Mouse (Mus musculus) embryonic facial prominence, embryonic 14.5 days (tissue): ENCODE data around the gene Tvp23a. TPM values are rescaled to one million over a fixed set of nuclear protein-coding genes. Genes with fewer than 3 reads are reported as not detected.
A peak's percentile ranks its signal among the peaks of the same experiment; 100 is the strongest.

ENCODE experiments used
- ATAC-seq: fragments of 200-750 bp; cut with Nextera tagmentation; 2 replicates; pipeline ENCODE4 v1.8.0; 2017; ENCODE audit warnings: low read depth, moderate number of reproducible peaks, moderate TSS enrichment
- DNase-seq: peaks from one replicate; pipeline ENCODE4 v3.0.0-alpha.2; 2015; ENCODE audit warnings: low spot score
- H3K27ac ChIP-seq: fragments of 300-500 bp; sonication (generic); replicated peaks from 2 replicates; pipeline ENCODE4 v1.5.1; 2014; ENCODE audit warnings: low read depth, mild to moderate bottlenecking, low read length, moderate library complexity
- H3K27me3 ChIP-seq: fragments of 300-500 bp; sonication (generic); replicated peaks from 2 replicates; pipeline ENCODE4 v1.6.1; 2014; ENCODE audit warnings: low read length; ENCODE audit not compliant: control insufficient read depth, insufficient read depth
- H3K36me3 ChIP-seq: fragments of 300-500 bp; sonication (generic); 2 replicates; pipeline ENCODE4 v1.6.1; 2014; ENCODE audit warnings: low read length, mixed read lengths; ENCODE audit not compliant: control insufficient read depth, insufficient read depth
- H3K4me1 ChIP-seq: fragments of 300-500 bp; sonication (generic); 2 replicates; pipeline ENCODE4 v1.6.1; 2014; ENCODE audit warnings: antibody characterized with exemption, low read length; ENCODE audit not compliant: control insufficient read depth, insufficient read depth
- H3K4me2 ChIP-seq: fragments of 300-500 bp; sonication (generic); 2 replicates; pipeline ENCODE4 v1.6.1; 2014; ENCODE audit warnings: low read depth, mild to moderate bottlenecking, low read length, moderate library complexity, mixed read lengths
- H3K4me3 ChIP-seq: fragments of 300-500 bp; sonication (generic); 2 replicates; pipeline ENCODE4 v1.5.1; 2014; ENCODE audit warnings: low read depth, mild to moderate bottlenecking, low read length
- H3K9ac ChIP-seq: fragments of 300-500 bp; sonication (generic); 2 replicates; pipeline ENCODE4 v1.6.1; 2014; ENCODE audit warnings: low read depth, mild to moderate bottlenecking, low read length, moderate library complexity, mixed read lengths
- H3K9me3 ChIP-seq: fragments of 300-500 bp; sonication (generic); 2 replicates; pipeline ENCODE4 v1.6.1; 2016; ENCODE audit warnings: low read length; ENCODE audit not compliant: control insufficient read depth
- WGBS: fragments of 180-500 bp; shearing (Covaris S2); extraction: QIAGEN DNeasy Blood & Tissue Kit; methylation state at CpG from one replicate; pipeline ENCODE4 v1.1.7; 2014; 5-methylcytosine and 5-hydroxymethylcytosine counted together
- polyA plus RNA-seq: library from polyadenylated mRNA; unstranded; fragments of >200 nt; fragmentation: Nextera tagmentation; extraction: Ambion mirVana; gene quantifications from 2 replicates; pipeline ENCODE4 v1.2.1, GENCODE M21; 2014

The Tvp23a gene
- polyA plus RNA-seq, 1 experiment from 2014 or later, result 13.2 TPM

- no peaks in the 10 kb centered on the region for H3K27me3 ChIP-seq
- no peak overlapping the region for H3K9ac ChIP-seq
- no peaks in the 10 kb centered on the region for H3K4me1 ChIP-seq
- ATAC-seq (no peak), DNase-seq (no peak)
- no peak overlapping the region for H3K4me3 ChIP-seq
- no peak overlapping the region for H3K4me2 ChIP-seq
- H3K9me3 ChIP-seq, result no peaks in the 10 kb centered on the region
- WGBS, result 82% methylated on average over 4 of the region's 4 CpGs
- no peaks in the 10 kb centered on the region for H3K36me3 ChIP-seq
- H3K27ac ChIP-seq, result no peak overlapping the region
These were observed 14.8 kb downstream of the Tvp23a start for GRCm38 (mm10) chr16:10432387-10432786.

GRCm38 (mm10) chr16:10431911-10432310 lies 15.3 kb downstream of the Tvp23a start:
- ATAC-seq (no peak), DNase-seq (no peak)
- no peak overlapping the region for H3K9ac ChIP-seq
- H3K27ac ChIP-seq, result no peak overlapping the region
- H3K9me3 ChIP-seq, result no peaks in the 10 kb centered on the region
- H3K27me3 ChIP-seq, result no peaks in the 10 kb centered on the region
- no peak overlapping the region for H3K4me2 ChIP-seq
- no peaks in the 10 kb centered on the region for H3K4me1 ChIP-seq
- 0 out of 2 replicates have a peak, but pooled peaks cover 2% of the 10 kb centered on the region for H3K36me3 ChIP-seq
- 55% methylated on average over 1 of the region's 1 CpGs for WGBS
- no peak overlapping the region for H3K4me3 ChIP-seq

- DNase-seq (no peak), ATAC-seq (no peak)
- no peaks in the 10 kb centered on the region for H3K9me3 ChIP-seq
- H3K4me3 ChIP-seq, result no peak overlapping the region
- no peaks in the 10 kb centered on the region for H3K27me3 ChIP-seq
- H3K9ac ChIP-seq, result no peak overlapping the region
- H3K4me2 ChIP-seq, result no peak overlapping the region
- 93% methylated on average over 9 of the region's 9 CpGs for WGBS
- H3K27ac ChIP-seq, result no peak overlapping the region
- peaks cover 95% of the 10 kb centered on the region for H3K36me3 ChIP-seq
- H3K4me1 ChIP-seq, result no peaks in the 10 kb centered on the region
These were observed 26.6 kb downstream of the Tvp23a start for GRCm38 (mm10) chr16:10420447-10421054.

- Histone ChIP-seq H3K27ac (no peak overlapping the region), H3K27me3 (no peaks in the 10 kb centered on the region), H3K4me2 (no peak overlapping the region), H3K4me3 (no peak overlapping the region), H3K4me1 (0 out of 2 replicates have a peak, but pooled peaks cover under 1% of the 10 kb centered on the region), H3K9me3 (no peaks in the 10 kb centered on the region), H3K36me3 (peaks cover 93% of the 10 kb centered on the region), H3K9ac (no peak overlapping the region)
- WGBS, result 91% methylated on average over 9 of the region's 9 CpGs
- ATAC-seq, result no peak
- DNase-seq, result no peak
These were observed 29.4 kb downstream of the Tvp23a start for GRCm38 (mm10) chr16:10417723-10418259.

- ATAC-seq, result no peak
- no peak for DNase-seq
- Histone ChIP-seq H3K4me1 (peaks cover 6% of the 10 kb centered on the region; the same call in 1 of the 2 replicates), H3K4me2 (no peak overlapping the region), H3K27me3 (no peaks in the 10 kb centered on the region), H3K9ac (no peak overlapping the region), H3K36me3 (peaks cover 84% of the 10 kb centered on the region), H3K4me3 (no peak overlapping the region), H3K27ac (no peak overlapping the region), H3K9me3 (no peaks in the 10 kb centered on the region)
- 91% methylated on average over 4 of the region's 4 CpGs for WGBS
These were observed 30.3 kb downstream of the Tvp23a start for GRCm38 (mm10) chr16:10416866-10417265.

- Histone ChIP-seq H3K27me3 (no peaks in the 10 kb centered on the region), H3K27ac (no peak overlapping the region), H3K9ac (no peak overlapping the region), H3K4me1 (peaks cover 12% of the 10 kb centered on the region), H3K4me3 (no peak overlapping the region), H3K36me3 (peaks cover 75% of the 10 kb centered on the region), H3K4me2 (no peak overlapping the region), H3K9me3 (no peaks in the 10 kb centered on the region)
- DNase-seq (no peak), ATAC-seq (no peak)
- WGBS, result 68% methylated on average over 6 of the region's 6 CpGs
These were observed 31.2 kb downstream of the Tvp23a start for GRCm38 (mm10) chr16:10415976-10416375.

GRCm38 (mm10) chr16:10411764-10412746 lies 35.1 kb downstream of the Tvp23a start, which contains the start of gene Nubp1:
TSS of gene Nubp1 (plus strand) at chr16:10411948.
- peaks cover 37% of the 10 kb centered on the region for H3K36me3 ChIP-seq
- peak within 1 kb of the TSS; percentile 89 for H3K27ac ChIP-seq
- peak; percentile 98 for ATAC-seq
- 3% methylated on average over 46 of the region's 56 CpGs for WGBS
- no peaks in the 10 kb centered on the region for H3K9me3 ChIP-seq
- H3K27me3 ChIP-seq, result no peaks in the 10 kb centered on the region
- peak within 1 kb of the TSS; percentile 73 for H3K4me2 ChIP-seq
- H3K4me1 ChIP-seq, result peaks cover 12% of the 10 kb centered on the region
- peak within 1 kb of the TSS; percentile 77 for H3K9ac ChIP-seq
- DNase-seq, result peak; percentile 98
- H3K4me3 ChIP-seq, result peak within 1 kb of the TSS; percentile 60

GRCm38 (mm10) chr16:10399160-10399559 lies 48.0 kb downstream of the Tvp23a start:
- H3K4me3 ChIP-seq, result no peak overlapping the region
- H3K27me3 ChIP-seq, result peaks cover 15% of the 10 kb centered on the region
- H3K9me3 ChIP-seq, result no peaks in the 10 kb centered on the region
- ATAC-seq, result no peak
- H3K36me3 ChIP-seq, result no peaks in the 10 kb centered on the region
- DNase-seq, result peak; percentile 66
- whole genome bisulfite sequencing, result 27% methylated on average over 7 of the region's 7 CpGs
- H3K4me1 ChIP-seq, result peaks cover 6% of the 10 kb centered on the region; the same call in 1 of the 2 replicates
- H3K9ac ChIP-seq, result no peak overlapping the region
- no peak overlapping the region for H3K27ac ChIP-seq
- H3K4me2 ChIP-seq, result no peak overlapping the region
